Mouse (Mus musculus) G1E (cell line): Measurements from ENCODE around the gene BC107364.

Experiments used
- CTCF ChIP-seq: IDR thresholded peaks from 2 replicates; pipeline ENCODE4 v1.5.1; 2012; ENCODE audit warnings: low read depth, low read length, inconsistent platforms, mixed read lengths
- GATA1 ChIP-seq: IDR thresholded peaks from 2 replicates; pipeline ENCODE4 v1.6.1; 2012; ENCODE audit warnings: borderline replicate concordance, low read length, inconsistent platforms, mixed read lengths
- TAL1 ChIP-seq: conservative IDR thresholded peaks from 2 replicates; pipeline ENCODE4 v1.6.1; 2012; ENCODE audit warnings: low read depth, low read length, inconsistent platforms, mixed read lengths

GRCm38 (mm10) chr3:96416595-96416994 lies 35.5 kb downstream of the BC107364 start:
- TF ChIP-seq CTCF (no peak), GATA1 (no peak), TAL1 (no peak)
